Mouse (Mus musculus) brain, embryonic 18.5 days (tissue): ENCODE measurements around the gene Gm13199.

ENCODE experiments used
- DNase-seq: peaks from one replicate; pipeline ENCODE4 v3.0.0-alpha.2; 2012; ENCODE audit warnings: low read depth, low spot score

Gene Gm13199

GRCm38 (mm10) chr2:5822449-5822848 is 40.3 kb downstream of the Gm13199 start:
- DNase-seq: no peak

- no peak for DNase-seq
Observed at GRCm38 (mm10) chr2:5821264-5821663, 41.5 kb downstream of the Gm13199 start.
